Mouse (Mus musculus): Measurements from ENCODE around the gene Eif2b5.

Gene Eif2b5

GRCm38 (mm10) chr16:20537071-20537471 is 38.5 kb downstream of the Eif2b5 start:
- no peak for DNase-seq (ENCODE audit: low spot score in 2 of 2)

- no peak for DNase-seq (ENCODE audit: low spot score in 2 of 2)
Observed at GRCm38 (mm10) chr16:20537601-20538320, 39.1 kb downstream of the Eif2b5 start.

GRCm38 (mm10) chr16:20539649-20540048 is 41.0 kb downstream of the Eif2b5 start:
- DNase-seq (ENCODE audit: low spot score in 2 of 2): no peak

- no peak for DNase-seq (ENCODE audit: low spot score in 2 of 2)
Observed at GRCm38 (mm10) chr16:20540438-20540837, 41.8 kb downstream of the Eif2b5 start.

GRCm38 (mm10) chr16:20545696-20546095 is 47.1 kb downstream of the Eif2b5 start:
- no peak for DNase-seq (ENCODE audit: low spot score in 2 of 2)

- no peak for DNase-seq (ENCODE audit: low spot score in 2 of 2)
Observed at GRCm38 (mm10) chr16:20547423-20547822, 48.8 kb downstream of the Eif2b5 start.

- peak; percentile 97 for DNase-seq (ENCODE audit: low spot score in 2 of 2)
Observed at GRCm38 (mm10) chr16:20548096-20548948, 49.7 kb downstream of the Eif2b5 start, which contains the start of gene Abcf3. TSS of gene Abcf3 (plus strand) at chr16:20548577.

- DNase-seq (ENCODE audit: low spot score in 2 of 2): no peak
Observed at GRCm38 (mm10) chr16:20549161-20549560, 50.5 kb downstream of the Eif2b5 start.

- DNase-seq (ENCODE audit: low spot score in 2 of 2): no peak
Observed at GRCm38 (mm10) chr16:20551691-20552090, 53.1 kb downstream of the Eif2b5 start.

GRCm38 (mm10) chr16:20552594-20552993 is 54.0 kb downstream of the Eif2b5 start:
- no peak for DNase-seq (ENCODE audit: low spot score in 2 of 2)

GRCm38 (mm10) chr16:20555000-20555399 is 56.4 kb downstream of the Eif2b5 start:
- no peak for DNase-seq (ENCODE audit: low spot score in 2 of 2)

GRCm38 (mm10) chr16:20557381-20557780 is 58.8 kb downstream of the Eif2b5 start:
- no peak for DNase-seq (ENCODE audit: low spot score in 2 of 2)

Data from urinary bladder, postnatal 4 days (tissue).